Mouse (Mus musculus) ES-E14 (cell line): ENCODE measurements around the gene Papss1. TPM values are rescaled to one million over a fixed set of nuclear protein-coding genes. Genes with fewer than 3 reads are reported as not detected.
A peak's percentile ranks its signal among the peaks of the same experiment; 100 is the strongest.
"Not testable (repeated sequence)": the region's sequence is repeated elsewhere in the genome, so short reads cannot be mapped to it uniquely, and the experiment has no call there.

ENCODE experiments used
- DNase-seq: peaks from one replicate; pipeline ENCODE4 v3.0.0-alpha.2; 2013; ENCODE audit warnings: low read depth, low spot score
- H3K27ac ChIP-seq: 2 replicates; pipeline ENCODE4 v1.5.1; 2012; ENCODE audit warnings: low read depth, mild to moderate bottlenecking, low read length, moderate library complexity, mixed read lengths; ENCODE audit not compliant: poor library complexity, insufficient read depth, severe bottlenecking
- H3K36me3 ChIP-seq: 2 replicates; pipeline ENCODE4 v1.6.1; 2012; ENCODE audit warnings: mild to moderate bottlenecking, low read length, moderate library complexity, mixed read lengths; ENCODE audit not compliant: control insufficient read depth, poor library complexity, insufficient read depth, severe bottlenecking
- H3K4me1 ChIP-seq, 2 experiments: fragments of 150-350 bp in 1 of 2; sonication (generic) in 1 of 2; 2 replicates each; pipeline ENCODE4 v1.6.1; 2012; ENCODE audit warnings: low read length in 2 of 2, mild to moderate bottlenecking in 1 of 2, mixed read lengths in 1 of 2; ENCODE audit not compliant: control insufficient read depth in 2 of 2, insufficient read depth in 2 of 2, poor library complexity in 1 of 2
- H3K4me3 ChIP-seq, 2 experiments: fragments of 150-350 bp in 1 of 2; sonication (generic) in 1 of 2; 2 replicates each; pipeline ENCODE4 v1.5.1; 2012; ENCODE audit warnings: low read length in 2 of 2, low read depth in 1 of 2, mild to moderate bottlenecking in 1 of 2, mixed read lengths in 1 of 2; ENCODE audit not compliant: insufficient read depth in 1 of 2, poor library complexity in 1 of 2, severe bottlenecking in 1 of 2
- H3K9ac ChIP-seq: 2 replicates; pipeline ENCODE4 v1.6.1; 2012; ENCODE audit warnings: low read depth, mild to moderate bottlenecking, low read length, mixed read lengths; ENCODE audit not compliant: poor library complexity, insufficient read depth, severe bottlenecking
- H3K9me3 ChIP-seq: fragments of 150-350 bp; sonication (generic); 2 replicates; pipeline ENCODE4 v1.6.1; 2012; ENCODE audit warnings: low read depth, mild to moderate bottlenecking, low read length; ENCODE audit not compliant: control insufficient read depth, insufficient read depth
- CHD2 ChIP-seq: IDR thresholded peaks from 2 replicates; pipeline ENCODE4 v1.6.1; 2014; ENCODE audit warnings: mild to moderate bottlenecking, low read depth, low read length, inconsistent platforms
- HCFC1 ChIP-seq: IDR thresholded peaks from 2 replicates; pipeline ENCODE4 v1.6.1; 2012; ENCODE audit warnings: low read length, inconsistent platforms, borderline replicate concordance; ENCODE audit not compliant: insufficient read depth
- MAFK ChIP-seq: IDR thresholded peaks from 2 replicates; pipeline ENCODE4 v1.6.1; 2014; ENCODE audit warnings: mild to moderate bottlenecking, low read depth, low read length, inconsistent platforms; ENCODE audit not compliant: insufficient read depth
- ZC3H11A ChIP-seq: IDR thresholded peaks from 2 replicates; pipeline ENCODE4 v1.6.1; 2012; ENCODE audit warnings: low read depth, mild to moderate bottlenecking, inconsistent platforms, low read length, borderline replicate concordance
- ZNF384 ChIP-seq: IDR thresholded peaks from 2 replicates; pipeline ENCODE4 v1.6.1; 2012; ENCODE audit warnings: low read depth, low read length, inconsistent platforms
- in situ Hi-C, 2 experiments: fragments of 600-800 bp; cut with MboI; formaldehyde crosslinking; loops; one replicate each; pipeline ENCODE4 v1.15.1; 2025; ENCODE audit warnings: low sequenced_read_pairs in 2 of 2, inconsistent platforms in 1 of 2; ENCODE audit not compliant: unreplicated experiment in 2 of 2
- total RNA-seq: library from RNA; depleted of rRNA; stranded (reverse); fragments of 300-350 nt; gene quantifications from 2 replicates; pipeline ENCODE4 v1.2.3, GENCODE M21; 2012

Papss1 gene
- total RNA-seq, 1 experiment, result 12.8 TPM

DNA sequence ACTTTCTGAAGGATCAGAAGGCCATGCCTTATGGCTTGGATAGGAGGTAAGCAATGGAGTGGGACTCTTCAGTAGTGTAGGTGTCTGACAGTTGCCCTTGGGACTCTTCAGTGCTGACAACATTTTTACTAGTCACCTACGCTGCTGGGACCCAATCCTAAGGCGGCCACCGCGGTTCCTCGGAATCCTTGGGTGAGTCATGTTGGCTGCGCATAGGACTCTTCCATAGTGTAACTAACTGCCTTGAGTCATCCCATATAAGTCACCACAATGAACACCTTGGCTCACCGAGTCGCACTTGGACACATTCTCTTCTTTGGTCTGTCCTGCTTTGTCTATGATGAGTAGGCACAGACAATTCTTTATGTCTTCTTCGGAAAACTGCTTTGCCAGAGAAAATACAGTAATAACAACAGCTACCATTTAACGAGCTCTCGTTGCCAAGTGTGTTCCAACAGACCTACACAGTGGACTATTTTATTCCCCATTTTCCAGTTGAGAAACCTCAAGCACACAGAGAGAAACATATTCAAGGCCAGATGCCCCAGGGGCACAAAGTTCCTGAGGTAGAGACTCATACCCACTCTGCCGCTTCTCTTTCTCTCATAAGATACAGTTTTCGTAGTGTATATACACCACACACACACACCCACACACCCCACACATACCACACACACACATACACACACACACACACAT lies 23.2 kb upstream of the Papss1 start:
- in situ Hi-C loops, result no loop called here
- Histone ChIP-seq H3K9ac (no peak overlapping the region), H3K4me1 (no peaks in the 10 kb centered on the region), H3K9me3 (peaks cover 5% of the 10 kb centered on the region; the same call in 1 of the 2 replicates), H3K36me3 (no peaks in the 10 kb centered on the region; the same call in 1 of the 2 replicates), H3K4me3 (no peak overlapping the region), H3K27ac (no peak overlapping the region)
- DNase-seq, result no peak
- no peak for TF ChIP-seq CHD2
- no peak for TF ChIP-seq ZC3H11A
- TF ChIP-seq MAFK, result no peak
- no peak for TF ChIP-seq HCFC1
- TF ChIP-seq ZNF384, result no peak

DNA sequence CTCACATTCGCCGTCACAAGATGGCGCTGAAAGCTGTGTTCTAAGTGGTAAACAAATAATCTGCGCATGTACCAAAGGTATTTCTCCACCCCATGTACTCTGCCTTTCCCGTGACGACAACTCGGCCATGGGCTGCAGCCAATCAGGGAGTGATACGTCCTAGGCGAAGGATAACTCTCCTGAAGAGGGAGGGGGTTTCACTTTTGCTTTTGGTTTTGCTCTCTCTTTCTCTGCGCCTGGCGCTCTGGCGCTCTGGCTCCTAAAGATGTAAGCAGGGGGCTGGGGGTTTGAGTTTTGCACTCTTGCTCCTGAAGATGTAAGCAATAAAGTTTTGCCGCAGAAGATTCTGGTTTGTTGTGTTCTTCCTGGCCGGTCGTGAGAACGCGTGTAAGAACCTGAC lies 17.0 kb upstream of the Papss1 start:
- DNase-seq, H3K27ac ChIP-seq, H3K4me1 ChIP-seq, H3K9me3 ChIP-seq, H3K4me3 ChIP-seq, H3K36me3 ChIP-seq, H3K9ac ChIP-seq, in situ Hi-C loops: not testable (repeated sequence)

DNA sequence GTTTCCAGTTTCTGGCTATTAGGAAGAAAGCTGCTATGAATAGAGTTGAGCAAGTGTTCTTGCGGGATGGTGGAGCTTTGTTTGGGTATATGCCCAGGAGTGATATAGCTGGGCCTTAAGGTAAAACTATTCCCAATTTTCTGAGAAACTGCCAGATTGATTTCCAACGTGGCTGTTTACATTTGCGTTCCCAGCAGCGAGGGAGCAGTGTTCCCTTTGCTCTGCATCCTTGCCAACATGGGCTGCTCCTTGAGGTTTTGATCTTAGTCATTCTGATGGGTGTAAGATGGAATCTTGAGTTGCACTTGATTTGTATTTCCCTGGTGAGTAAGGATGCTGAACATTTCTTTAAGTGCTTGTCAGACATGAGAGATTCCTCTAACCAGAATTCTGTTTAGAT lies 14.5 kb upstream of the Papss1 start:
- H3K36me3 ChIP-seq, result no peaks in the 10 kb centered on the region
- no peak overlapping the region for H3K27ac ChIP-seq
- TF ChIP-seq HCFC1 (no peak), MAFK (no peak), CHD2 (no peak), ZNF384 (no peak), ZC3H11A (no peak)
- in situ Hi-C loops, result no loop called here
- H3K9ac ChIP-seq, result no peak overlapping the region
- no peak for DNase-seq
- no peak overlapping the region for H3K4me3 ChIP-seq
- no peaks in the 10 kb centered on the region for H3K9me3 ChIP-seq
- H3K4me1 ChIP-seq, result no peaks in the 10 kb centered on the region

DNA sequence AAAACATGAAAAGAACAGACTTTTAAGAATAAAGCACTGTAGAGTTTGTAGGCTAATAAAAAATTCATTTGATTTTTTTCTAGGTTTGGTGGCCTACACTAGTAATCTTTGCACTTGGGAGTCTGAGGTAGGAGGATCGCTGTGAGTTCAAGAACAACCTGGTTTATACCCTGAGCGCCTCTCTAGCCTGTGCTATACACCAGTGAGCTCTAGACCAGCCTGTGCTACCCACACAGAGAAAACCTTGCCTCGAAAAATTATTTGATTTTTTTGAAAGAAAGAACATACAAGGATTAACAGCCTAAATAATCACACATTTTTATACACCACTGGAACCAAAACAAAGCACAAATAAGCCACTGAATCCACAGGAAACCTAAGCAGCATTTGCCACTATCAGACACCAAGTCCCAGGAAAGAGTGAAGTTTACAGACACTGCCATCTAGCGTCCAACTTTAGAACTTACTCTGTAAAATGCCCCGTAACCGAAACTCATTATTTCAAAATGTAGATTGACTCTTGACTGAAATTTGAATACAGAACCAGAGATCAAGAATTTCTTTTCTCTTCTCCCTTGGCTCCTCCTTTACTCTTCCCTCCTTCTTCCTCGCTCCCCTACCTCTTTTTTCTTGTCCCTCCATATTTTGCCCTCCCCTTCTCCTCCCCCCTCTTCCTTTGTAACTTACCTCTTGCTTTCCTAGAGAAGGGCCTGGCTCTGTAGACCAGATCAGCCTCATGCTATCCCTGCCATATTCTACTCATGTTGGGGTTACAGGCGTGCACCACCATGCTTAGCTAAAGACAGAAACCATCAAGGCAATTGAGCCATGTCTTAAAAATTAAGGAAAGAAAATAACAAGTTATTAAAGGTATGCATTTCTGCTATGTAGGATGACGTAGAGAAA lies 12.0 kb upstream of the Papss1 start:
- no peaks in the 10 kb centered on the region for H3K36me3 ChIP-seq
- in situ Hi-C loops, result no loop called here

More for the DNA sequence above, 12.0 kb upstream of the Papss1 start:
- Histone ChIP-seq H3K9me3 (no peaks in the 10 kb centered on the region), H3K4me1 (no peaks in the 10 kb centered on the region), H3K27ac (no peak overlapping the region), H3K9ac (no peak overlapping the region), H3K4me3 (no peak overlapping the region)
- peak; percentile 41 for DNase-seq
- TF ChIP-seq ZC3H11A (peak; percentile 30; the same call in 1 of the 2 replicates), ZNF384 (no peak), MAFK (no peak)
